Mouse (Mus musculus) embryonic facial prominence, embryonic 11.5 days (tissue): ENCODE measurements at regions not wholly inside any gene's neighbourhood (a gene's known extent, or its start where the extent isn't known, plus 50 kb on each side); places are given as distances from the start of the nearest gene placed in this dataset.

Source experiments
- ATAC-seq: fragments of 200-750 bp; cut with Nextera tagmentation; replicated peaks from 2 replicates; pipeline ENCODE4 v1.8.0; 2017; ENCODE audit warnings: low read depth; ENCODE audit not compliant: insufficient number of reproducible peaks, low FRiP score, low TSS enrichment
- DNase-seq: peaks from one replicate; pipeline ENCODE4 v3.0.0-alpha.2; 2015; ENCODE audit warnings: low spot score
- H3K27ac ChIP-seq: fragments of 300-500 bp; sonication (generic); replicated peaks from 2 replicates; pipeline ENCODE4 v1.5.1; 2014; ENCODE audit warnings: mild to moderate bottlenecking, low read depth, low read length, control low read depth
- H3K27me3 ChIP-seq: fragments of 300-500 bp; sonication (generic); 2 replicates; pipeline ENCODE4 v1.6.1; 2014; ENCODE audit warnings: mild to moderate bottlenecking, low read length, moderate library complexity, mixed read lengths; ENCODE audit not compliant: control insufficient read depth, insufficient read depth
- H3K36me3 ChIP-seq: fragments of 300-500 bp; sonication (generic); replicated peaks from 2 replicates; pipeline ENCODE4 v1.6.1; 2014; ENCODE audit warnings: low read depth, mild to moderate bottlenecking, low read length, moderate library complexity, mixed read lengths; ENCODE audit not compliant: control insufficient read depth, insufficient read depth
- H3K4me1 ChIP-seq: fragments of 300-500 bp; sonication (generic); 2 replicates; pipeline ENCODE4 v1.6.1; 2014; ENCODE audit warnings: low read length, mixed read lengths; ENCODE audit not compliant: control insufficient read depth, insufficient read depth
- H3K4me2 ChIP-seq: fragments of 300-500 bp; sonication (generic); 2 replicates; pipeline ENCODE4 v1.6.1; 2014; ENCODE audit warnings: low read depth, mild to moderate bottlenecking, control low read depth, low read length, moderate library complexity
- H3K4me3 ChIP-seq: fragments of 300-500 bp; sonication (generic); 2 replicates; pipeline ENCODE4 v1.5.1; 2014; ENCODE audit warnings: low read depth, low read length, control low read depth
- H3K9ac ChIP-seq: fragments of 300-500 bp; sonication (generic); replicated peaks from 2 replicates; pipeline ENCODE4 v1.6.1; 2014; ENCODE audit warnings: mild to moderate bottlenecking, control low read depth, low read length
- H3K9me3 ChIP-seq: fragments of 300-500 bp; sonication (generic); replicated peaks from 2 replicates; pipeline ENCODE4 v1.6.1; 2016; ENCODE audit warnings: mild to moderate bottlenecking, low read length, inconsistent platforms, mixed read lengths; ENCODE audit not compliant: control insufficient read depth
- WGBS: fragments of 180-500 bp; shearing (Covaris S2); extraction: QIAGEN DNeasy Blood & Tissue Kit; methylation state at CpG from one replicate; pipeline ENCODE4 v1.1.7; 2014; 5-methylcytosine and 5-hydroxymethylcytosine counted together

- Histone ChIP-seq H3K27ac (no peak overlapping the region), H3K4me1 (no peaks in the 10 kb centered on the region), H3K9ac (no peak overlapping the region), H3K9me3 (no peaks in the 10 kb centered on the region), H3K36me3 (no peaks in the 10 kb centered on the region), H3K4me3 (no peak overlapping the region), H3K27me3 (no peaks in the 10 kb centered on the region), H3K4me2 (no peak overlapping the region)
- no peak for ATAC-seq
- 88% methylated on average over 1 of the region's 1 CpGs for WGBS
- no peak for DNase-seq
Measured at GRCm38 (mm10) chr3:133677892-133678291, 133.0 kb upstream of the Tet2 start.

GRCm38 (mm10) chr3:133679891-133680290 lies 135.0 kb upstream of the Tet2 start:
- Histone ChIP-seq H3K27me3 (no peaks in the 10 kb centered on the region), H3K9ac (no peak overlapping the region), H3K4me2 (no peak overlapping the region), H3K4me1 (no peaks in the 10 kb centered on the region), H3K4me3 (no peak overlapping the region), H3K27ac (no peak overlapping the region), H3K36me3 (no peaks in the 10 kb centered on the region), H3K9me3 (no peaks in the 10 kb centered on the region)
- DNase-seq (no peak), ATAC-seq (no peak)
- 88% methylated on average over 1 of the region's 1 CpGs for WGBS

GRCm38 (mm10) chr3:133680343-133680742 lies 135.4 kb upstream of the Tet2 start:
- Histone ChIP-seq H3K4me2 (no peak overlapping the region), H3K4me3 (no peak overlapping the region), H3K27me3 (no peaks in the 10 kb centered on the region), H3K9me3 (no peaks in the 10 kb centered on the region), H3K9ac (no peak overlapping the region), H3K4me1 (no peaks in the 10 kb centered on the region), H3K36me3 (no peaks in the 10 kb centered on the region), H3K27ac (no peak overlapping the region)
- ATAC-seq, result no peak
- DNase-seq, result no peak
- WGBS, result 85% methylated on average over 2 of the region's 2 CpGs

- ATAC-seq, result no peak
Measured at GRCm38 (mm10) chr3:133680805-133681204, 135.9 kb upstream of the Tet2 start.

GRCm38 (mm10) chr3:133684196-133684743 lies 139.3 kb upstream of the Tet2 start:
- Histone ChIP-seq H3K4me1 (no peaks in the 10 kb centered on the region), H3K4me2 (no peak overlapping the region), H3K9me3 (no peaks in the 10 kb centered on the region), H3K9ac (no peak overlapping the region), H3K36me3 (no peaks in the 10 kb centered on the region), H3K27ac (no peak overlapping the region), H3K4me3 (no peak overlapping the region), H3K27me3 (no peaks in the 10 kb centered on the region)
- DNase-seq (no peak), ATAC-seq (no peak)
- WGBS, result 90% methylated on average over 5 of the region's 5 CpGs

More at GRCm38 (mm10) chr3:133680805-133681204, 135.9 kb upstream of the Tet2 start:
- 74% methylated on average over 3 of the region's 3 CpGs for WGBS
- Histone ChIP-seq H3K4me2 (no peak overlapping the region), H3K4me1 (no peaks in the 10 kb centered on the region), H3K9ac (no peak overlapping the region), H3K27ac (no peak overlapping the region), H3K36me3 (no peaks in the 10 kb centered on the region), H3K27me3 (no peaks in the 10 kb centered on the region), H3K9me3 (no peaks in the 10 kb centered on the region), H3K4me3 (no peak overlapping the region)
- no peak for DNase-seq

GRCm38 (mm10) chr3:133684747-133685146 lies 139.8 kb upstream of the Tet2 start:
- Histone ChIP-seq H3K4me3 (no peak overlapping the region), H3K9me3 (no peaks in the 10 kb centered on the region), H3K36me3 (no peaks in the 10 kb centered on the region), H3K4me1 (no peaks in the 10 kb centered on the region), H3K4me2 (no peak overlapping the region), H3K27me3 (no peaks in the 10 kb centered on the region), H3K27ac (no peak overlapping the region), H3K9ac (no peak overlapping the region)
- WGBS, result 76% methylated on average over 3 of the region's 3 CpGs
- DNase-seq (no peak), ATAC-seq (no peak)

- DNase-seq (no peak), ATAC-seq (no peak)
- 54% methylated on average over 3 of the region's 3 CpGs for WGBS
- no peaks in the 10 kb centered on the region for H3K27me3 ChIP-seq
- no peaks in the 10 kb centered on the region for H3K9me3 ChIP-seq
- H3K36me3 ChIP-seq, result no peaks in the 10 kb centered on the region
- no peak overlapping the region for H3K27ac ChIP-seq
- H3K4me3 ChIP-seq, result no peak overlapping the region
- H3K4me2 ChIP-seq, result no peak overlapping the region
- no peaks in the 10 kb centered on the region for H3K4me1 ChIP-seq
- no peak overlapping the region for H3K9ac ChIP-seq
Measured at GRCm38 (mm10) chr3:133685393-133685792, 140.5 kb upstream of the Tet2 start.

- Histone ChIP-seq H3K36me3 (no peaks in the 10 kb centered on the region), H3K4me2 (no peak overlapping the region), H3K9me3 (no peaks in the 10 kb centered on the region), H3K4me3 (no peak overlapping the region), H3K9ac (no peak overlapping the region), H3K4me1 (no peaks in the 10 kb centered on the region), H3K27ac (no peak overlapping the region), H3K27me3 (no peaks in the 10 kb centered on the region)
- 57% methylated on average over 4 of the region's 4 CpGs for WGBS
- DNase-seq (no peak), ATAC-seq (no peak)
Measured at GRCm38 (mm10) chr3:133694057-133694456, 149.1 kb upstream of the Tet2 start.
